Mouse (Mus musculus): Measurements from ENCODE around the gene Notch1. TPM values are rescaled to one million over a fixed set of nuclear protein-coding genes. Genes with fewer than 3 reads are reported as not detected.

Gene Notch1
- polyA plus RNA-seq, 1 experiment, result 159 TPM

DNA sequence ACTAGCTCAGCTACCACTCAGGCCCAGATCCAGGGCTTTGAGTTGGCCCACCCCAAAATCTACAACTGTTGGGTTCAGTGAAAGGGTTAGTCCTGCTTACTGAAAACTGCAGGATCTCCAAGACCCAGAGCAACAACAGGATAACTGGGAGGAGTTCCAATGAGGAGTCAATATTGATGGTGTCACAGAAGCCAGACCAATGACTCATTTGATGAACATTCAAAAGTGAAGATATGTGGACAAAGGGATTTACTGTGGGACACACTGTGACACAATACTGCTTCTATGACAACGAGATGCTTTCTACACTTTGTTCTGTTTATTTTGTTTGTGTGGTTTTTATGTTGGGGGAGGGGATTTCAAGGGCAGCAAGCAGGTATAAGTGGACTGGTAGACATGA, 98.3 kb downstream of the Notch1 start:
- H3K4me1 ChIP-seq (replicated peaks; ENCODE audit: control insufficient read depth, insufficient read depth, low read length), result no peaks in the 10 kb centered on the region
- no peak for DNase-seq
- H3K4me3 ChIP-seq (ENCODE audit: control insufficient read depth, insufficient read depth, low read length), result no peak overlapping the region
- H3K27ac ChIP-seq (ENCODE audit: control insufficient read depth, insufficient read depth, low read length), result no peak overlapping the region
- 84% methylated on average over 1 of the region's 1 CpGs for WGBS
- no peak for TF ChIP-seq CTCF (IDR thresholded peaks at IDR 0.05; ENCODE audit: borderline replicate concordance, control insufficient read depth, extremely low read depth, insufficient read depth, low read length, poor library complexity)
- no peak for TF ChIP-seq POLR2A (IDR thresholded peaks at IDR 0.05; ENCODE audit: control insufficient read depth, extremely low read depth, insufficient read depth, low read length, poor library complexity)
- H3K36me3 ChIP-seq (ENCODE audit: control insufficient read depth, insufficient read depth, low read length), result peaks cover 60% of the 10 kb centered on the region
- no peaks in the 10 kb centered on the region for H3K27me3 ChIP-seq (ENCODE audit: control insufficient read depth, insufficient read depth, low read length)

DNA sequence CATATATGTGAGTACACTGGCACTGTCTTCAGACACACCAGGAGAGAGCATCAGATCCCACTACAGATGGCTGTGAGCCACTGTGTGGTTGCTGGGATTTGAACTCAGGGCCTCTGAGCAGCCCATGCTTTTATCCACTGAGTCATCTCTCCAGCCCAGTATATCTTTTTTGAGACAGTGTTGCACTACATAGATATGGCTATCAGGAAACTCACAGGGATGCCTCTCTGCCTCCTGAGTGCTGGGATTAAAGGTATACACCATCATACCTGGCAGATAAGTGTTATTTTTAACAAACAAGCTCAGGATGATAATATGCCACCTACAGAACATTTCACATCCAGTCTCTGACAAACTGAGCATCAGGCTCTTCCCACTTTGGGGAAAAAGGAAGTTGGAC, 99.4 kb downstream of the Notch1 start:
- H3K4me1 ChIP-seq (replicated peaks; ENCODE audit: control insufficient read depth, insufficient read depth, low read length), result no peaks in the 10 kb centered on the region
- DNase-seq, result no peak
- H3K27ac ChIP-seq (ENCODE audit: control insufficient read depth, insufficient read depth, low read length), result no peak overlapping the region
- no peaks in the 10 kb centered on the region for H3K27me3 ChIP-seq (ENCODE audit: control insufficient read depth, insufficient read depth, low read length)
- H3K36me3 ChIP-seq (ENCODE audit: control insufficient read depth, insufficient read depth, low read length), result peaks cover 50% of the 10 kb centered on the region
- no peak overlapping the region for H3K4me3 ChIP-seq (ENCODE audit: control insufficient read depth, insufficient read depth, low read length)
- TF ChIP-seq POLR2A (IDR thresholded peaks at IDR 0.05; ENCODE audit: control insufficient read depth, extremely low read depth, insufficient read depth, low read length, poor library complexity) (no peak), CTCF (IDR thresholded peaks at IDR 0.05; ENCODE audit: borderline replicate concordance, control insufficient read depth, extremely low read depth, insufficient read depth, low read length, poor library complexity) (no peak)

DNA sequence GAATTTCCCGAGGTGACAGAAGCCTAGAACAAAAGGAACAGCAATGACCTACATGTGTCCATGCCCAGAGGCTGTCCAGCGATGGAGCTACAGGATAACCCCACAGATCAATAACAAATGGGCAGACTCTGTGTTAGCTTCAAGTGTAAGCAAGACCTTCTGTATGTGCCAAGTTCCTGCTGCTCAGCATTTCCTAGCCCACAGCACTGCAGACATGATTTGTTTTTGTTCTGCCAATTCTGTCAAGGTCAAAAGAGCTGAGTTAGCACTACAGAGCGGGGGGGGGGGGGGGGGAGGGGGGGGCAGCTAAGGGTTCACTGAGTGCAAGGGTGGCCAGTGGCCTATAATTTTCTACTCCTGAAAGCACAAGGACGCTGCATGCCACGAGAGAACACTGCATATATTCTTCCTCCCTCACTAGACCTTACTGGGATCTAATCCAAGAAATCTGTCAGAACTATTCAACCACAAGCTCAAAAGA, 105.5 kb downstream of the Notch1 start:
- H3K27ac ChIP-seq (ENCODE audit: control insufficient read depth, insufficient read depth, low read length), result no peak overlapping the region
- peaks cover 11% of the 10 kb centered on the region for H3K36me3 ChIP-seq (ENCODE audit: control insufficient read depth, insufficient read depth, low read length)
- H3K4me1 ChIP-seq (replicated peaks; ENCODE audit: control insufficient read depth, insufficient read depth, low read length), result peaks cover 18% of the 10 kb centered on the region
- no peak overlapping the region for H3K4me3 ChIP-seq (ENCODE audit: control insufficient read depth, insufficient read depth, low read length)
- H3K27me3 ChIP-seq (ENCODE audit: control insufficient read depth, insufficient read depth, low read length), result no peaks in the 10 kb centered on the region
- TF ChIP-seq CTCF (IDR thresholded peaks at IDR 0.05; ENCODE audit: borderline replicate concordance, control insufficient read depth, extremely low read depth, insufficient read depth, low read length, poor library complexity) (no peak), POLR2A (IDR thresholded peaks at IDR 0.05; ENCODE audit: control insufficient read depth, extremely low read depth, insufficient read depth, low read length, poor library complexity) (no peak)
- DNase-seq, result no peak
- 85% methylated on average over 5 of the region's 5 CpGs for WGBS

DNA sequence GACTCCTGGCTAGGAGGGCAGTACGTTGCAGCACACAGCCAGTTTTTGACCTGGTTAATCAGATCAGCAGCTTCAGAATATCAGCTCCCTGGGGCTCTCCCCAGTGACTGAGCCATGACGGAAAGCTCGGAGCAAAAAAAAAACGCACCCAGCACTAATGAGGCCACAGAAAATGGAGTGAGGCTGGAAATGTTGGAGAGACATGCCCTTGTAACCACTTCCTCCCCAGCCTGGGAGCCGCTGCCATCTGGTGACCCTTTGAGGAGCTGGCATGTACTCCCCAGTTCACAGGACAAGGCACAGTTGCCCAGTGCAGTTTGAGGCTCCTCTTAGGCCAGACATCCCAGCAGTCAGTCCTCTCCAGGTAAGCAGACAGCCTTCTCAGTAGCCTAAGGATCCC, 106.4 kb downstream of the Notch1 start:
- Histone ChIP-seq H3K27me3 (ENCODE audit: control insufficient read depth, insufficient read depth, low read length) (no peaks in the 10 kb centered on the region), H3K4me1 (replicated peaks; ENCODE audit: control insufficient read depth, insufficient read depth, low read length) (peaks cover 19% of the 10 kb centered on the region), H3K27ac (ENCODE audit: control insufficient read depth, insufficient read depth, low read length) (no peak overlapping the region), H3K4me3 (ENCODE audit: control insufficient read depth, insufficient read depth, low read length) (no peak overlapping the region), H3K36me3 (ENCODE audit: control insufficient read depth, insufficient read depth, low read length) (peaks cover 2% of the 10 kb centered on the region)
- WGBS, result 74% methylated on average over 5 of the region's 5 CpGs
- DNase-seq, result no peak
- TF ChIP-seq POLR2A (IDR thresholded peaks at IDR 0.05; ENCODE audit: control insufficient read depth, extremely low read depth, insufficient read depth, low read length, poor library complexity) (no peak), CTCF (IDR thresholded peaks at IDR 0.05; ENCODE audit: borderline replicate concordance, control insufficient read depth, extremely low read depth, insufficient read depth, low read length, poor library complexity) (no peak)

DNA sequence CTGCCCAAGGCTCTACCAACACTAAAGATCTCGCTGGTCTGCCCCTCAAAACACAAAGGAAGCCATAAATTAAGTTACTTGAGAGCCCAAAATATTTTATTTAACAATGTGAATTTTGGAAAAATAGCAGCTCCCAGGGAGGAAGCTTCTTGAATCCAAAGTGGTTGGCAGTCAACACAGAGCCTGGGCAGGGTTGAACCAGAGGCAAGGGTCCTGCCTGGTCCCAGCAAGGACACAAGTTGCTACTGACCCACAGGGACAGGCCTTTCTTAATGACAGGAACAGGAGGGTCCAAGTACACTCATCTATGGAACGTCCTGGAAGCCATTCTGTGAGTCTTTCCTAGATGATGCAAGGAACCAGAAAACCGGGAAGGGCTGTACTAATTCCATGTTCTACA, 107.1 kb downstream of the Notch1 start:
- Histone ChIP-seq H3K36me3 (ENCODE audit: control insufficient read depth, insufficient read depth, low read length) (no peaks in the 10 kb centered on the region), H3K4me3 (ENCODE audit: control insufficient read depth, insufficient read depth, low read length) (no peak overlapping the region), H3K4me1 (replicated peaks; ENCODE audit: control insufficient read depth, insufficient read depth, low read length) (peaks cover 19% of the 10 kb centered on the region), H3K27ac (ENCODE audit: control insufficient read depth, insufficient read depth, low read length) (no peak overlapping the region), H3K27me3 (ENCODE audit: control insufficient read depth, insufficient read depth, low read length) (no peaks in the 10 kb centered on the region)
- DNase-seq, result no peak
- no peak for TF ChIP-seq POLR2A (IDR thresholded peaks at IDR 0.05; ENCODE audit: control insufficient read depth, extremely low read depth, insufficient read depth, low read length, poor library complexity)
- no peak for TF ChIP-seq CTCF (IDR thresholded peaks at IDR 0.05; ENCODE audit: borderline replicate concordance, control insufficient read depth, extremely low read depth, insufficient read depth, low read length, poor library complexity)
- 63% methylated on average over 3 of the region's 3 CpGs for WGBS

DNA sequence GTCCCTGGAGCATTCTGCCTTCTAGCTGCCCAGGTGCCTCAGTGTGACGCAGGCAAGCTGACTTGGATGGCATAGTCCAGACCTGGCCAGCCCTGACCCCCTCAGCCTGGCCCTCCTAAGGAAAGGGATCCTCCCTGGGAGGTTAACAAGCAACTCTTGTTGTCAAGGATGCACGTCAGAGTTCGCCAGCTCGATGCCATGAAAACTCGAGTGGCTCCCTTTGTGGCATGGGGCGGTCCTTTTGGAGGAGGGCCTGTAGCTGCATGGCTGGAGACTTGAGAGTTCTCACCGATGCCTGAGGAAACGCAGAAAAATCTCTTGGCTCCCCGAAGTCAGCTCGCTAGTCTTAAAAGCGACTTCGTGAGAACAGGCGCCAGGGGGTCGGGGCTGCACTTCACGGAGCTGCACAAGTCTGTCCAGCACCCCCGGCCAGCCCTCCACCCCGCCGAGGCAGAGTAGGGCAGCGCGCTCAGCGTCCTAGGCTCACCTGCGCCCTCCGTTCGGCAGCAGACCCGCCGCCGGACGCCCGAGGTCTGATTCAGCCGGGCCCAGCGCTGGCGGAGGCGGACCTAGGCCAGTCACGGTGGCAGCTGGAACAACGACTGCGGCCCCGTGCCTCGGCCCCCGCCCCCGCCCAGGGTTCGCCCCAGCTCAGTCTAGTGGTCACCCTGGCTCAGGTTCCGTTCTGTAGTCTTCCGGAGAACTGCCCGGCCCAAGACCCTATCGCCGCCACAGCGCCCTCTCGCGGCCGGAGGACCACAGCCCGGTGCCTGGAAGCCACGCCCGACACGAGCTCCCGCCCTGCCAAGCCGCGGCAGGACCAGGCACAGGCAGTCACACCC, 107.7 kb downstream of the Notch1 start, which contains the start of gene Inpp5e:
TSS of gene Inpp5e (minus strand) at position 689 of the 842 bp plus-strand sequence.
- peak within 1 kb of the TSS; percentile 65 for H3K4me3 ChIP-seq (ENCODE audit: control insufficient read depth, insufficient read depth, low read length)
- WGBS, result 1% methylated on average over 57 of the region's 57 CpGs
- no peaks in the 10 kb centered on the region for H3K36me3 ChIP-seq (ENCODE audit: control insufficient read depth, insufficient read depth, low read length)
- peak; percentile 96 for TF ChIP-seq CTCF (IDR thresholded peaks at IDR 0.05; ENCODE audit: borderline replicate concordance, control insufficient read depth, extremely low read depth, insufficient read depth, low read length, poor library complexity)
- TF ChIP-seq POLR2A (IDR thresholded peaks at IDR 0.05; ENCODE audit: control insufficient read depth, extremely low read depth, insufficient read depth, low read length, poor library complexity), result no peak
- H3K27ac ChIP-seq (ENCODE audit: control insufficient read depth, insufficient read depth, low read length), result no peak within 1 kb of the TSS
- H3K27me3 ChIP-seq (ENCODE audit: control insufficient read depth, insufficient read depth, low read length), result no peaks in the 10 kb centered on the region
- DNase-seq, result peak; percentile 97
- H3K4me1 ChIP-seq (replicated peaks; ENCODE audit: control insufficient read depth, insufficient read depth, low read length), result peaks cover 19% of the 10 kb centered on the region

Other genes with a start within 250 kb of the Notch1 start
- gene Ccdc187, start 222.1 kb downstream of the Notch1 start, polyA plus RNA-seq (2012; rRNA removed), result 0.19 and 0.23 TPM in 2 replicates
- gene Gpsm1, start 201.1 kb downstream of the Notch1 start, polyA plus RNA-seq (2012; rRNA removed), result 39.7 and 57.7 TPM in 2 replicates
- gene Dnlz, start 164.6 kb downstream of the Notch1 start, polyA plus RNA-seq (2012; rRNA removed), result 31.5 and 32.0 TPM in 2 replicates
- gene Card9, start 155.7 kb downstream of the Notch1 start, polyA plus RNA-seq (2012; rRNA removed), result 39.1 and 51.0 TPM in 2 replicates
- gene Snapc4, start 136.0 kb downstream of the Notch1 start, polyA plus RNA-seq (2012; rRNA removed), result 59.2 and 60.4 TPM in 2 replicates
- 216 and 228 TPM in 2 replicates for gene Entr1, start 127.3 kb downstream of the Notch1 start, polyA plus RNA-seq (2012; rRNA removed)
- gene Pmpca, start 127.3 kb downstream of the Notch1 start, polyA plus RNA-seq (2012; rRNA removed), result 50.5 and 55.2 TPM in 2 replicates
- 46.3 and 47.4 TPM in 2 replicates for gene Inpp5e, start 107.5 kb downstream of the Notch1 start, polyA plus RNA-seq (2012; rRNA removed)
- 129 and 147 TPM in 2 replicates for gene Sec16a, start 71.4 kb downstream of the Notch1 start, polyA plus RNA-seq (2012; rRNA removed)
- gene Egfl7, start 63.4 kb upstream of the Notch1 start, polyA plus RNA-seq (2012; rRNA removed), result 63.9 and 105 TPM in 2 replicates
- gene Gm20532, start 70.0 kb upstream of the Notch1 start, polyA plus RNA-seq (2012; rRNA removed), result not detected in 2 replicates
- gene Agpat2, start 87.8 kb upstream of the Notch1 start, polyA plus RNA-seq (2012; rRNA removed), result 89.3 and 137 TPM in 2 replicates
- 14.8 and 15.6 TPM in 2 replicates for gene Fam69b, start 111.8 kb upstream of the Notch1 start, polyA plus RNA-seq (2012; rRNA removed)
- gene Lcn4, start 154.6 kb upstream of the Notch1 start, polyA plus RNA-seq (2012; rRNA removed), result 0.85 and 1.3 TPM in 2 replicates